Mouse (Mus musculus) bone marrow, adult 2 months (tissue): ENCODE measurements around the gene Elf1. TPM values are rescaled to one million over a fixed set of nuclear protein-coding genes. Genes with fewer than 3 reads are reported as not detected.
A peak's percentile ranks its signal among the peaks of the same experiment; 100 is the strongest.

Experiments
- H3K27ac ChIP-seq: fragments of 200-500 bp; 2 replicates; pipeline ENCODE4 v1.5.1; 2012; ENCODE audit warnings: low read depth, mild to moderate bottlenecking, control low read depth, inconsistent platforms, low read length; ENCODE audit not compliant: control insufficient read depth, poor library complexity, insufficient read depth
- H3K4me1 ChIP-seq: fragments of 200-500 bp; 2 replicates; pipeline ENCODE4 v1.6.1; 2011; ENCODE audit warnings: low read length; ENCODE audit not compliant: control insufficient read depth, insufficient read depth
- H3K4me3 ChIP-seq: fragments of 200-500 bp; replicated peaks from 2 replicates; pipeline ENCODE3; 2011; ENCODE audit warnings: mild to moderate bottlenecking, low read depth, low read length, control low read depth; ENCODE audit not compliant: control insufficient read depth
- CTCF ChIP-seq: fragments of 200-500 bp; IDR thresholded peaks from 2 replicates; pipeline ENCODE4 v1.5.1; 2011; ENCODE audit warnings: low read length, control low read depth; ENCODE audit not compliant: control insufficient read depth, insufficient read depth
- POLR2A ChIP-seq: fragments of 200-500 bp; IDR thresholded peaks from 2 replicates; pipeline ENCODE4 v1.6.1; 2011; ENCODE audit warnings: low read depth, mild to moderate bottlenecking, control low read depth, low read length, borderline replicate concordance; ENCODE audit not compliant: control insufficient read depth
- WGBS: fragments of 180-500 bp; shearing (Covaris S2); methylation state at CpG from one replicate; pipeline ENCODE4 v1.1.7; 2018; 5-methylcytosine and 5-hydroxymethylcytosine counted together
- polyA plus RNA-seq: library from polyadenylated mRNA; stranded (reverse); fragments of >200 nt; gene quantifications from 2 replicates; pipeline ENCODE4 v1.2.4, GENCODE M21; 2011; ENCODE audit warnings: low replicate concordance; ENCODE audit not compliant: missing spikeins, insufficient read depth, insufficient read length

Elf1 gene
- polyA plus RNA-seq, 1 experiment: 22.6 TPM

GRCm38 (mm10) chr14:79483611-79484120, 2.7 kb downstream of the Elf1 start:
- Histone ChIP-seq H3K4me3 (peak overlapping the region; percentile 45), H3K4me1 (peaks cover 1% of the 10 kb centered on the region), H3K27ac (0 out of 2 replicates have a peak overlapping the region, but pooled peaks have one; percentile 29)
- TF ChIP-seq CTCF (no peak), POLR2A (no peak)
- 64% methylated on average over 8 of the region's 8 CpGs for WGBS

GRCm38 (mm10) chr14:79486617-79486992, 5.6 kb downstream of the Elf1 start:
- WGBS: 39% methylated on average over 8 of the region's 8 CpGs
- TF ChIP-seq POLR2A (no peak), CTCF (no peak)
- H3K27ac ChIP-seq: peak overlapping the region; percentile 32; the same call in 1 of the 2 replicates
- H3K4me3 ChIP-seq: no peak overlapping the region
- peaks cover 1% of the 10 kb centered on the region for H3K4me1 ChIP-seq

DNA sequence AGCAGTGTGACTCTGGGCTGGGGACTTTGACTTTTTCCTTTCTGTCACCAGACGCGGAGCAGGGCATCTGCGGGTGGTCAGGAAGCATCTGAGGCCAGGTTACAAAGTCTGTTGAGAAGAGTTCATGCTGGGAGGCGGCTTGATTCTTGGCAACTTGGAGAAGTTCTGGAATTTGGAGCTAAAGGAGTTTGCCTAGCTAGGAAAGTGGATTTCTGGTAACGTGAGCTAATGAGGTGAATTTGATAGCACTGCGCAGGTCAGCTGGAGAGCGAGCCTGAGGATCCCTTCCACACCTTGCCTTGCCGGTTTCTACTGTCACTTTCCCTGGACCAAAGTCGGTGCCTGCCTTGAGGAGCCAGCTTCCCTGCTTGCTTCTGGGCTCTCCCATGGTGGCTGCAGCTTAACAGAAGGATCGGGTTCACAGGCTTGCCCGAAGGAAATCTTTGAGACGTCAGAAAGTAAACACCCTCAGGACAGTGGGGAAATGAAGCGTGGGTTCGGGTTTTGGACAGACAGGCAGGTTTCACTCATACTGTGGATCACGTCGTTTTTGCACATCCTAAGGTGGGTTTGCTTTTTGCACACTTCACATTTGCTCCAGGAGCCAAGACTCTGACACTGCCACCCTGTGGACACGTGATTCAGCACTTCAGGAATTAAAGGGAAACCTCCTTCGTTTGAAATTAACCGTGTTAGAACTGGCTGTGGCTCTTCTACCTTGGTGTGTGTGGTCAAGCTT, 6.2 kb downstream of the Elf1 start:
- Histone ChIP-seq H3K4me3 (peak overlapping the region; percentile 39), H3K4me1 (peaks cover 1% of the 10 kb centered on the region), H3K27ac (no peak overlapping the region)
- TF ChIP-seq POLR2A: no peak
- TF ChIP-seq CTCF: peak; percentile 49
- 13% methylated on average over 19 of the region's 19 CpGs for WGBS

DNA sequence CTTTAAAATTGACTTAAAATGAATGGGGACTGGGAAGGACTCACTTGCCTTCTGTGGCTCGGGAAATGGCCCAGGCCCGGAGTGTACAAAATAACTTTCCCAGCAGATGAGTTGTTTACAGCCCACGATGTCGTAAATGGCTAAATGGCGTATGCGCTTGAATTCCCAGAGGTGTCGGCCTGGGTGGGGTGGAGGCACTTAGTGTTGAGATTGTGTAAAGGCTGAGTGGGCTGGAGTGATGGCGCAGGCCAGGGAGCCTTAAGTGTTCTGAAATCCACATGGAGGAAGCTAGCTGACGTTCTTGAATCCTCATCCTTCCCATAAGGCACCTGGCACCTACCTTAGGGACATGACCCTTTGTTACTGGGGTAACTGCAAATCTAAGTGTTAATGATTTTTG, 7.5 kb downstream of the Elf1 start:
- Histone ChIP-seq H3K4me1 (peaks cover 1% of the 10 kb centered on the region), H3K4me3 (no peak overlapping the region), H3K27ac (no peak overlapping the region)
- TF ChIP-seq CTCF: no peak
- no peak for TF ChIP-seq POLR2A
- 91% methylated on average over 9 of the region's 9 CpGs for WGBS

GRCm38 (mm10) chr14:79489150-79489549, 8.2 kb downstream of the Elf1 start:
- H3K27ac ChIP-seq: no peak overlapping the region
- no peak for TF ChIP-seq POLR2A
- TF ChIP-seq CTCF: no peak
- H3K4me3 ChIP-seq: no peak overlapping the region
- 93% methylated on average over 12 of the region's 12 CpGs for WGBS
- peaks cover 1% of the 10 kb centered on the region for H3K4me1 ChIP-seq

GRCm38 (mm10) chr14:79490246-79490645, 9.3 kb downstream of the Elf1 start:
- WGBS: 83% methylated on average over 3 of the region's 3 CpGs
- peaks cover 1% of the 10 kb centered on the region for H3K4me1 ChIP-seq

DNA sequence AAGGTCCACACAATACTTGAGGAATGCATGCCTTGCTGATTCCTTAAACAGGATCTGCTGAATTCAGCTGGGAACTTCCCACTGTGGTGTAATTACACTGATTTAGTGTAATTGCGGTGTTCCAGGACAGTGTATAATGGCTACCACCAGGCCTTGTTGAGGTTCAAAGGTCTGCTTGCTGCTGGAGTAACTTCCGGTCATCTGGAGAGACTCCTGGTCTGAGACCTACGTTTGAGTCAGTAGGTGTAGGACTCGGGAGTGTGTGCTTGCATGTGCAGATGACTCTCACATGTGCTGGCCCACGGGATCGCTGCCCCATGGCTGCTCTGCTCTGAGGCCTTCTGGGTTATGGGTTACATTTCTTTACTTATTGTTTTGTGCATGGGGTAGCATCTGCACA, 13.4 kb downstream of the Elf1 start:
- no peaks in the 10 kb centered on the region for H3K4me1 ChIP-seq
- no peak for TF ChIP-seq CTCF
- no peak for TF ChIP-seq POLR2A
- 94% methylated on average over 6 of the region's 6 CpGs for WGBS
- no peak overlapping the region for H3K27ac ChIP-seq
- no peak overlapping the region for H3K4me3 ChIP-seq

More at GRCm38 (mm10) chr14:79490246-79490645, 9.3 kb downstream of the Elf1 start:
- no peak for TF ChIP-seq CTCF
- TF ChIP-seq POLR2A: no peak
- no peak overlapping the region for H3K27ac ChIP-seq
- no peak overlapping the region for H3K4me3 ChIP-seq

GRCm38 (mm10) chr14:79499326-79499725, 18.3 kb downstream of the Elf1 start:
- no peak overlapping the region for H3K4me3 ChIP-seq
- TF ChIP-seq CTCF (no peak), POLR2A (no peak)
- no peaks in the 10 kb centered on the region for H3K4me1 ChIP-seq
- WGBS: 36% methylated on average over 9 of the region's 9 CpGs
- no peak overlapping the region for H3K27ac ChIP-seq
